In genomic region chr8:124630489-124630888, GRCm38 (mm10) we compare ENCODE assay signal across 11 mouse cellular contexts. TPM values are rescaled to one million over a fixed set of nuclear protein-coding genes. Genes with fewer than 3 reads are reported as not detected.
DNase-seq lines count a peak whose midpoint lies in the region; ATAC-seq and TF ChIP-seq lines count a peak whose summit lies in the region.
"Had no signal": no experiment of that assay in that cellular context is flagged by ENCODE, and none has a peak within 500 bp of the region (broad histone marks: within the 10 kb centered on the region; RNA-seq: fewer than 3 reads in every experiment).

No protein-coding gene starts in this region.

- TF ChIP-seq CTCF in lung, postnatal 0 days (IDR thresholded peaks at IDR 0.05) = no peak

- 0 out of 2 replicates have a peak, but pooled peaks have one; percentile 49 for ATAC-seq in kidney, embryonic 16.5 days (ENCODE audit: low FRiP score, low TSS enrichment)
- peak; percentile 61 for ATAC-seq in lung, postnatal 0 days
- no peak for ATAC-seq in forebrain, embryonic 16.5 days
- no peak for ATAC-seq in liver, embryonic 11.5 days (replicated peaks; ENCODE audit: low FRiP score)

- H3K9me3 ChIP-seq in kidney, embryonic 16.5 days (ENCODE audit: low read length) = no peaks in the 10 kb centered on the region
- no peaks in the 10 kb centered on the region for H3K9me3 ChIP-seq in lung, postnatal 0 days (ENCODE audit: low read length)
- H3K9me3 ChIP-seq in forebrain, embryonic 16.5 days (ENCODE audit: control insufficient read depth, low read length) = no peaks in the 10 kb centered on the region
- H3K9me3 ChIP-seq in liver, embryonic 11.5 days (ENCODE audit: control insufficient read depth, low read length) = no peaks in the 10 kb centered on the region
- H3K9me3 ChIP-seq: embryonic facial prominence, embryonic 15.5 days; heart, embryonic 15.5 days; lung, embryonic 15.5 days had no signal

- no peaks in the 10 kb centered on the region; the same call in 1 of the 2 replicates for H3K4me1 ChIP-seq in kidney, embryonic 16.5 days (ENCODE audit: insufficient read depth, low read length)
- H3K4me1 ChIP-seq in lung, postnatal 0 days (ENCODE audit: insufficient read depth, low read depth, low read length) = no peaks in the 10 kb centered on the region
- H3K4me1 ChIP-seq in forebrain, embryonic 16.5 days (replicated peaks; ENCODE audit: control insufficient read depth, insufficient read depth, low read length) = peaks cover 17% of the 10 kb centered on the region
- no peaks in the 10 kb centered on the region for H3K4me1 ChIP-seq in liver, embryonic 11.5 days (replicated peaks; ENCODE audit: control insufficient read depth, insufficient read depth, low read length)

- WGBS in kidney, embryonic 16.5 days = 70% methylated on average over 6 of the region's 6 CpGs
- WGBS in lung, postnatal 0 days = 61% methylated on average over 6 of the region's 6 CpGs
- WGBS in forebrain, embryonic 16.5 days = 85% methylated on average over 6 of the region's 6 CpGs
- 81% methylated on average over 6 of the region's 6 CpGs for WGBS in liver, embryonic 11.5 days

- H3K27ac ChIP-seq in kidney, embryonic 16.5 days (ENCODE audit: low read length) = no peak overlapping the region
- H3K27ac ChIP-seq in lung, postnatal 0 days (ENCODE audit: low read length) = no peak overlapping the region
- H3K27ac ChIP-seq in forebrain, embryonic 16.5 days (ENCODE audit: low read length) = no peak overlapping the region
- H3K27ac ChIP-seq in liver, embryonic 11.5 days (ENCODE audit: low read depth, low read length) = no peak overlapping the region
- H3K27ac ChIP-seq: embryonic facial prominence, embryonic 15.5 days; heart, embryonic 15.5 days; lung, embryonic 15.5 days had no signal

- H3K4me3 ChIP-seq in kidney, embryonic 16.5 days (ENCODE audit: low read length) = no peak overlapping the region
- no peak overlapping the region for H3K4me3 ChIP-seq in lung, postnatal 0 days (ENCODE audit: low read depth, low read length)
- H3K4me3 ChIP-seq in forebrain, embryonic 16.5 days (replicated peaks; ENCODE audit: low read length) = no peak overlapping the region
- H3K4me3 ChIP-seq in liver, embryonic 11.5 days (ENCODE audit: low read depth, low read length) = no peak overlapping the region
- H3K4me3 ChIP-seq: embryonic facial prominence, embryonic 15.5 days; heart, embryonic 15.5 days; lung, embryonic 15.5 days had no signal

- TF ChIP-seq EP300 in lung, postnatal 0 days (IDR thresholded peaks at IDR 0.05) = no peak

- peak; percentile 86 to 90 for DNase-seq in cerebellum, postnatal 10 days
- DNase-seq in cerebellum, postnatal 25 days = no peak
- no peak for DNase-seq in kidney, adult 9 months
- peak; percentile 41 to 73 for DNase-seq in heart, adult 9 months (ENCODE audit: low spot score in 2 of 2)
- DNase-seq in lung, postnatal 0 days (ENCODE audit: low spot score) = peak; percentile 86
- no peak for DNase-seq in liver, embryonic 11.5 days (ENCODE audit: low spot score)

- no peak overlapping the region for H3K4me2 ChIP-seq in kidney, embryonic 16.5 days (replicated peaks; ENCODE audit: low read depth, low read length)
- H3K4me2 ChIP-seq in lung, postnatal 0 days (replicated peaks; ENCODE audit: low read depth, low read length) = no peak overlapping the region
- H3K4me2 ChIP-seq in forebrain, embryonic 16.5 days (ENCODE audit: low read length) = no peak overlapping the region
- no peak overlapping the region for H3K4me2 ChIP-seq in liver, embryonic 11.5 days
- H3K4me2 ChIP-seq: embryonic facial prominence, embryonic 15.5 days; heart, embryonic 15.5 days; lung, embryonic 15.5 days had no signal

- H3K9ac ChIP-seq in kidney, embryonic 16.5 days (replicated peaks; ENCODE audit: low read length) = no peak overlapping the region
- no peak overlapping the region for H3K9ac ChIP-seq in lung, postnatal 0 days (replicated peaks; ENCODE audit: low read depth)
- no peak overlapping the region for H3K9ac ChIP-seq in forebrain, embryonic 16.5 days (replicated peaks; ENCODE audit: low read depth, low read length)
- H3K9ac ChIP-seq in liver, embryonic 11.5 days (ENCODE audit: low read depth, low read length) = no peak overlapping the region
- H3K9ac ChIP-seq: embryonic facial prominence, embryonic 15.5 days; heart, embryonic 15.5 days; lung, embryonic 15.5 days had no signal

- no peaks in the 10 kb centered on the region for H3K27me3 ChIP-seq in kidney, embryonic 16.5 days (ENCODE audit: insufficient read depth, low read length)
- no peaks in the 10 kb centered on the region for H3K27me3 ChIP-seq in lung, postnatal 0 days (replicated peaks; ENCODE audit: insufficient read depth, low read length)
- H3K27me3 ChIP-seq in forebrain, embryonic 16.5 days (replicated peaks; ENCODE audit: control insufficient read depth, insufficient read depth, low read length) = no peaks in the 10 kb centered on the region
- no peaks in the 10 kb centered on the region for H3K27me3 ChIP-seq in liver, embryonic 11.5 days (replicated peaks; ENCODE audit: control insufficient read depth, insufficient read depth, low read length)
- H3K27me3 ChIP-seq: embryonic facial prominence, embryonic 15.5 days; heart, embryonic 15.5 days; lung, embryonic 15.5 days had no signal

- H3K36me3 ChIP-seq in kidney, embryonic 16.5 days (ENCODE audit: insufficient read depth, low read length) = no peaks in the 10 kb centered on the region; the same call in 1 of the 2 replicates
- no peaks in the 10 kb centered on the region for H3K36me3 ChIP-seq in lung, postnatal 0 days (ENCODE audit: insufficient read depth, low read length)
- no peaks in the 10 kb centered on the region for H3K36me3 ChIP-seq in forebrain, embryonic 16.5 days (ENCODE audit: control insufficient read depth, insufficient read depth)
- no peaks in the 10 kb centered on the region for H3K36me3 ChIP-seq in liver, embryonic 11.5 days (ENCODE audit: control insufficient read depth, insufficient read depth, low read length)

RNA-seq across cellular contexts. Expression of gene 2310022B05Rik, which starts 32.7 kb away (rescaled TPM):
- 28.0 and 31.7 TPM in 2 replicates for polyA plus RNA-seq in kidney, embryonic 16.5 days (2015; fragmentation: Nextera tagmentation; extraction: Ambion mirVana)
- polyA plus RNA-seq in lung, postnatal 0 days (2015; fragmentation: Nextera tagmentation; extraction: Ambion mirVana) = 25.2 and 26.0 TPM in 2 replicates
- 26.0 and 29.4 TPM in 2 replicates for polyA plus RNA-seq in forebrain, embryonic 16.5 days (2015; fragmentation: Nextera tagmentation; extraction: Ambion mirVana)
- 16.3 and 17.5 TPM in 2 replicates for polyA plus RNA-seq in liver, embryonic 11.5 days (2014; fragmentation: Nextera tagmentation; extraction: Ambion mirVana)

RNA-seq across cellular contexts. Expression of gene Capn9, which starts 54.6 kb away (rescaled TPM):
- not detected in 2 replicates for polyA plus RNA-seq in kidney, embryonic 16.5 days (2015; fragmentation: Nextera tagmentation; extraction: Ambion mirVana)
- 0.11 and 0.16 TPM in 2 replicates for polyA plus RNA-seq in lung, postnatal 0 days (2015; fragmentation: Nextera tagmentation; extraction: Ambion mirVana)
- 0.14 and 0.20 TPM in 2 replicates for polyA plus RNA-seq in forebrain, embryonic 16.5 days (2015; fragmentation: Nextera tagmentation; extraction: Ambion mirVana)
- polyA plus RNA-seq in liver, embryonic 11.5 days (2014; fragmentation: Nextera tagmentation; extraction: Ambion mirVana) = not detected in 2 replicates

Comparison
In these comparisons a context has a peak if more than half of its experiments do, and no peak if none do; other contexts are left out.
1. DNase-seq: peak in cerebellum, postnatal 10 days (2 of 2), heart, adult 9 months (2 of 2) and lung, postnatal 0 days (single experiment); none in cerebellum, postnatal 25 days (0 of 2), kidney, adult 9 months (single experiment) and liver, embryonic 11.5 days (single experiment).
2. ATAC-seq: peak in kidney, embryonic 16.5 days (single experiment) and lung, postnatal 0 days (single experiment); none in forebrain, embryonic 16.5 days (single experiment) and liver, embryonic 11.5 days (single experiment).